Mouse (Mus musculus) forebrain, embryonic 16.5 days (tissue): Measurements from ENCODE around the gene Rims4. TPM values are rescaled to one million over a fixed set of nuclear protein-coding genes. Genes with fewer than 3 reads are reported as not detected.

Experiments used
- ATAC-seq: fragments of 200-750 bp; cut with Nextera tagmentation; 2 replicates; pipeline ENCODE4 v1.8.0; 2017; ENCODE audit warnings: mild to moderate bottlenecking, moderate library complexity
- H3K27ac ChIP-seq: fragments of 300-500 bp; sonication (generic); 2 replicates; pipeline ENCODE4 v1.5.1; 2014; ENCODE audit warnings: low read length, control low read depth
- H3K27me3 ChIP-seq: fragments of 300-500 bp; sonication (generic); replicated peaks from 2 replicates; pipeline ENCODE4 v1.6.1; 2014; ENCODE audit warnings: low read length; ENCODE audit not compliant: control insufficient read depth, insufficient read depth
- H3K36me3 ChIP-seq: fragments of 300-500 bp; sonication (generic); 2 replicates; pipeline ENCODE4 v1.6.1; 2014; ENCODE audit not compliant: control insufficient read depth, insufficient read depth
- H3K4me1 ChIP-seq: fragments of 300-500 bp; sonication (generic); replicated peaks from 2 replicates; pipeline ENCODE4 v1.6.1; 2014; ENCODE audit warnings: low read length; ENCODE audit not compliant: control insufficient read depth, insufficient read depth
- H3K4me2 ChIP-seq: fragments of 300-500 bp; sonication (generic); 2 replicates; pipeline ENCODE4 v1.6.1; 2014; ENCODE audit warnings: mild to moderate bottlenecking, low read length, control low read depth
- H3K4me3 ChIP-seq: fragments of 300-500 bp; sonication (generic); replicated peaks from 2 replicates; pipeline ENCODE4 v1.5.1; 2014; ENCODE audit warnings: mild to moderate bottlenecking, low read length, control low read depth
- H3K9ac ChIP-seq: fragments of 300-500 bp; sonication (generic); replicated peaks from 2 replicates; pipeline ENCODE4 v1.6.1; 2014; ENCODE audit warnings: low read depth, low read length, control low read depth
- H3K9me3 ChIP-seq: fragments of 300-500 bp; sonication (generic); 2 replicates; pipeline ENCODE4 v1.6.1; 2016; ENCODE audit warnings: low read length; ENCODE audit not compliant: control insufficient read depth
- WGBS: fragments of 180-500 bp; shearing (Covaris S2); extraction: QIAGEN DNeasy Blood & Tissue Kit; methylation state at CpG from one replicate; pipeline ENCODE4 v1.1.7; 2014; 5-methylcytosine and 5-hydroxymethylcytosine counted together
- polyA plus RNA-seq: library from polyadenylated mRNA; unstranded; fragments of >200 nt; fragmentation: Nextera tagmentation; extraction: Ambion mirVana; gene quantifications from 2 replicates; pipeline ENCODE4 v1.2.1, GENCODE M21; 2015

The Rims4 gene
- polyA plus RNA-seq, 1 experiment from 2014 or later = 9.8 TPM

DNA sequence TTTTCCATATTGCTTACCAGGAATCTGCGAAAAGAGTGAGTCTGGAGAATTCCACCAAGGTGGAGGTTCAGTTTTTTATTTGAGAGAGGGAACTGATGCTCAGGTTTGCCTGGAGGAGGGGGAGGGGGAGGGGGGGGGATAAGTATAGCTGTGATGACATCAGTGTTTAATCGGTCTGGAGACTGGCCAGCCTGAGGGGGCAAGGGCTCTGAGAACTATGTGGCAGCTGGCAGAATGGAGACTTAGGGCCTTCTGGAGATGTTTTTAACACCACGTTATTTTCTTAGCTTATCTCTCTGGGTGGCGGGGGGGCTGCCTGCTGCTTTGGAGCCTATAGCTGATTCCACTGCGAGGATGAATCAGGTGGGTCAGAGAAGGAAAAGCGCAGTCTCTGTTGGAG lies 24.6 kb upstream of the Rims4 start:
- Histone ChIP-seq H3K9ac (no peak overlapping the region), H3K27ac (no peak overlapping the region), H3K9me3 (no peaks in the 10 kb centered on the region), H3K4me3 (no peak overlapping the region), H3K27me3 (no peaks in the 10 kb centered on the region), H3K4me1 (no peaks in the 10 kb centered on the region), H3K4me2 (no peak overlapping the region), H3K36me3 (no peaks in the 10 kb centered on the region)
- no peak for ATAC-seq
- 71% methylated on average over 6 of the region's 6 CpGs for WGBS

GRCm38 (mm10) chr2:163939522-163939921 lies 21.0 kb upstream of the Rims4 start:
- no peak overlapping the region for H3K9ac ChIP-seq

GRCm38 (mm10) chr2:163932151-163932550 lies 13.7 kb upstream of the Rims4 start:
- H3K9ac ChIP-seq = no peak overlapping the region
- WGBS = 54% methylated on average over 7 of the region's 7 CpGs

More at GRCm38 (mm10) chr2:163939522-163939921, 21.0 kb upstream of the Rims4 start:
- no peak for ATAC-seq
- Histone ChIP-seq H3K27ac (no peak overlapping the region), H3K4me3 (no peak overlapping the region), H3K4me1 (peaks cover 2% of the 10 kb centered on the region; the same call in 1 of the 2 replicates), H3K27me3 (no peaks in the 10 kb centered on the region), H3K36me3 (no peaks in the 10 kb centered on the region), H3K9me3 (no peaks in the 10 kb centered on the region), H3K4me2 (no peak overlapping the region)
- WGBS = 40% methylated on average over 8 of the region's 8 CpGs

GRCm38 (mm10) chr2:163928464-163929200 lies 10.1 kb upstream of the Rims4 start:
- Histone ChIP-seq H3K36me3 (no peaks in the 10 kb centered on the region), H3K27me3 (0 out of 2 replicates have a peak, but pooled peaks cover 2% of the 10 kb centered on the region), H3K9ac (no peak overlapping the region), H3K9me3 (no peaks in the 10 kb centered on the region), H3K27ac (no peak overlapping the region), H3K4me3 (no peak overlapping the region), H3K4me2 (no peak overlapping the region), H3K4me1 (no peaks in the 10 kb centered on the region)
- ATAC-seq = no peak
- 73% methylated on average over 7 of the region's 7 CpGs for WGBS

More at GRCm38 (mm10) chr2:163932151-163932550, 13.7 kb upstream of the Rims4 start:
- no peak overlapping the region for H3K27ac ChIP-seq
- no peak overlapping the region for H3K4me2 ChIP-seq
- H3K36me3 ChIP-seq = no peaks in the 10 kb centered on the region
- peaks cover under 1% of the 10 kb centered on the region; the same call in 1 of the 2 replicates for H3K4me1 ChIP-seq
- no peak overlapping the region for H3K4me3 ChIP-seq
- no peaks in the 10 kb centered on the region for H3K27me3 ChIP-seq
- ATAC-seq = no peak
- no peaks in the 10 kb centered on the region for H3K9me3 ChIP-seq

DNA sequence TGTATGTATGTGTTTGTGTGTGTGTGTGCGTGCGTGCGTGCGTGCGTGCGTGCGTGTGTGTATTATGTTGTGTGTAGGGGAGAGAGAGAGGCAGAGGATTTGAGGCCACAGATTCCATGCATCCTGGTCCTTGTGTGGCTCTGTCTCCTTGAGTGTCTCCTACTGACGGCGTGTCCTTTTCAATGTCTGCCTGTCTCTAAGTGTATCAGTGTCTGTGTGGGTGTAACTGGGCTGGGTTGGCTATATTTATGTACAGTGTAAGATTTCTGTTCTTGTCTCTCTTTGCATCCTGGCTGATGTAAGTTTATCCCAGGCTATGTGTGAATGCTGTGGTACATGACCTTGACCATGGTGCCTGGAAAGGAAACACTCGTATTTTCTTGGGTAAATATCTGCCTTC lies 6.6 kb upstream of the Rims4 start:
- H3K4me1 ChIP-seq = no peaks in the 10 kb centered on the region
- peaks cover 14% of the 10 kb centered on the region for H3K27me3 ChIP-seq
- H3K9ac ChIP-seq = no peak overlapping the region
- no peak overlapping the region for H3K4me2 ChIP-seq
- WGBS = 92% methylated on average over 10 of the region's 10 CpGs
- H3K9me3 ChIP-seq = no peaks in the 10 kb centered on the region
- H3K4me3 ChIP-seq = no peak overlapping the region
- H3K36me3 ChIP-seq = no peaks in the 10 kb centered on the region
- ATAC-seq = no peak
- no peak overlapping the region for H3K27ac ChIP-seq

DNA sequence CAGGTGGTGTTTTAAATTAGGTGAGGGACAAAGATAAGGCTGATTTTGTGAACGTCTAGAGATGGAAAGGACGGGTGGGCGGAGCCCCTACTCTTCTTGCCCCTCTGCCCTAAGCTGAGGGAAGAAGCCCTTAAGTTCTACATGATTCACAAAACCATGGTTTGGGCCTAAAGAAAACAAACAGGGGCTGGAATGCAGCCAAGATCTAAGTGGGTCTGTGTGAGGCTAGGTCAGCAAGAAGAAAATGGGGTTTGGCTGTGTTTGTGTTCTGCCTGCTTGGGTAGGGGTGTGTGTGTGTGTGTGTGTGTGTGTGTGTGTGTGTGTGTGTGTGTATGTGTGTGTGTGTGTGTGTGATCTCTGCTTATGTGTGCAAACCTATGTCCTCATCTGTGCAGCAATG lies 6.0 kb upstream of the Rims4 start:
- Histone ChIP-seq H3K27ac (no peak overlapping the region), H3K4me3 (no peak overlapping the region), H3K9me3 (no peaks in the 10 kb centered on the region), H3K36me3 (no peaks in the 10 kb centered on the region), H3K4me1 (no peaks in the 10 kb centered on the region), H3K27me3 (peaks cover 19% of the 10 kb centered on the region), H3K4me2 (no peak overlapping the region), H3K9ac (no peak overlapping the region)
- ATAC-seq = no peak
- WGBS = 57% methylated on average over 3 of the region's 3 CpGs

DNA sequence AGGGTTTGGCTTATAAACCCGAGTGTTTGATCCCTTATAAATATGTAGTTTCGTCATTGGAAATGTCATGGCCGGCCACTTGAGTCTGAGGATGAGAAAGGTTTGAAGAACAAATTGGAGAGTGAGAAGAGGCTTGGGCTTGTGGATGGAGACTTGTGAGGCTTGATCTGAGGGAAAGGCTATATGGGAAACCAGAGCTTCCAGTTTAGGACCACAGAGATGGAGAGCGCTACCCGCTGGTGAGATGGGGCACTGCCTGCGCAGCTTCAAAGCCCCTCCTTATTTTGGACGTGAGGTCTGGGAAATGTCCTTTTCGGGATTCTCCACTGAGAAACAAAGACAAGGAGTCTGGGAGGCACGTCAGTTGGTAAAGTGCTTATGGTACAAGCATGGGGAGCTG lies 4.6 kb upstream of the Rims4 start:
- WGBS = 54% methylated on average over 9 of the region's 9 CpGs
- Histone ChIP-seq H3K4me1 (peaks cover 5% of the 10 kb centered on the region), H3K9me3 (no peaks in the 10 kb centered on the region), H3K27ac (no peak overlapping the region), H3K36me3 (no peaks in the 10 kb centered on the region), H3K27me3 (peaks cover 24% of the 10 kb centered on the region), H3K9ac (no peak overlapping the region), H3K4me3 (no peak overlapping the region), H3K4me2 (no peak overlapping the region)
- ATAC-seq = no peak

DNA sequence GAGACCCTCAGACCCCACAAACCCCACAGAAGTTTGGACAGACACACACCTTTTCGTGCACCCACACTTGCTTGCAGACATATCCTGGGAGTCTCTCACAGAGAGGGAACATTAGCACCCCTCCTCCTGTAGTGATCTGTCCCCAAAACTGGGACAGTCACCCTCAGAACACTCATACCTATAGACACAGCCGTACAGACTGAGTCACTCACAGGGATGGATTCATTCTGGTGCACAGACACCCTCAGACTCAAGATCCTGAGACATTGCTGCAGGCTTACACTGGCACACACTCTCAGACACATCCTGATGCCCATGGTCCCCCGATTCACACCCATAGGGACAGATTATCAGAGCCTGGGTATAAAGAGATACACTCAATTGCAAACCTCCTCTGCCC lies 1.1 kb upstream of the Rims4 start:
- Histone ChIP-seq H3K9me3 (no peaks in the 10 kb centered on the region), H3K36me3 (no peaks in the 10 kb centered on the region), H3K4me1 (peaks cover 18% of the 10 kb centered on the region), H3K27me3 (peaks cover 40% of the 10 kb centered on the region), H3K27ac (no peak overlapping the region), H3K9ac (no peak overlapping the region; the same call in 1 of the 2 replicates), H3K4me2 (no peak overlapping the region; the same call in 1 of the 2 replicates), H3K4me3 (no peak overlapping the region; the same call in 1 of the 2 replicates)
- 75% methylated on average over 3 of the region's 3 CpGs for WGBS
- ATAC-seq = no peak

GRCm38 (mm10) chr2:163916703-163917102 lies 1.8 kb downstream of the Rims4 start:
- peak overlapping the region; percentile 16; the same call in 1 of the 2 replicates for H3K4me2 ChIP-seq

More at GRCm38 (mm10) chr2:163916703-163917102, 1.8 kb downstream of the Rims4 start:
- no peak for ATAC-seq
- no peaks in the 10 kb centered on the region for H3K9me3 ChIP-seq
- no peak overlapping the region for H3K27ac ChIP-seq
- H3K36me3 ChIP-seq = no peaks in the 10 kb centered on the region
- H3K27me3 ChIP-seq = peaks cover 39% of the 10 kb centered on the region
- WGBS = 85% methylated on average over 7 of the region's 7 CpGs
- peaks cover 36% of the 10 kb centered on the region for H3K4me1 ChIP-seq
- no peak overlapping the region for H3K9ac ChIP-seq
- no peak overlapping the region for H3K4me3 ChIP-seq
